Mouse (Mus musculus): Measurements from ENCODE around the gene Platr25. TPM values are rescaled to one million over a fixed set of nuclear protein-coding genes. Genes with fewer than 3 reads are reported as not detected.
A peak's percentile ranks its signal among the peaks of the same experiment; 100 is the strongest.
"Not testable (repeated sequence)": the region's sequence is repeated elsewhere in the genome, so short reads cannot be mapped to it uniquely, and the experiment has no call there.

Gene Platr25
- polyA plus RNA-seq, 1 experiment from 2014 or later, result 29.9 TPM

DNA sequence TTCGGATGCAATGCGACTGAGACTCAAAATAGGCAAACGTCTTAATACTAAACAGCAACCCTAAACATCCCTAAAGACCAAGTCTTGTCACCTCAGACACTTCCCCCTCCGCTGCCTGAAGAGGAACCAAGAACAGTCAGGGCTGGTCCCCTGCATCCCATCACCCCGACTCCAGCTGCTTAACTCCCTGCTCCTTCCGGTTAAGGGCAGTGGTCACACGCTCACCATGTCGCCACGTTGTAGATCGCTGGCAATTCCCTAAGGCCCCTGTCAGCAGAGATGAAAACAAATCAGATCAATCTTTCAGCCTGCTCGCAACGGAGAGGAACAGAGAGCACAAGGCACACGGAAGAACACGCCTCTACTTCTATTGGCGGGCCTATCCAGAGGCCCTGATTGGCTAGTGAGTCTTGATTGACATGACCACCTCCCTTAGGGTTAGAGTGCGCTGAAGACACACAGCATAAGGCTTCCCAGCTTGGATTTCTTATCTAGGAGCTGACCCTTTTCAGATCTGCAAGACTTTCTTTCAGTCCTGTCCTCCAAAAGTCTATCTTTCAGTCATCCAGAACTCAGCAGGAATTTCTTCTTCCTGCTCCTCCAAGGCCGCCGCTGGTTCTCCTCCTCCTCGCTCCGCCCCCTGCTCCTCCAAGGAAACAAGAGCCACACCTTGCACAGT, 75.8 kb downstream of the Platr25 start:
- not testable (repeated sequence) for H3K36me3 ChIP-seq (ENCODE audit: control insufficient read depth, insufficient read depth, low read length); H3K27me3 ChIP-seq (replicated peaks; ENCODE audit: control insufficient read depth, insufficient read depth, low read length); H3K9me3 ChIP-seq (ENCODE audit: control insufficient read depth, low read length); H3K4me1 ChIP-seq (ENCODE audit: control insufficient read depth, insufficient read depth, low read depth, low read length)
- Histone ChIP-seq H3K4me2 (ENCODE audit: low read length) (peak overlapping the region; percentile 57), H3K27ac (ENCODE audit: low read depth, low read length) (peak overlapping the region; percentile 48; the same call in 1 of the 2 replicates), H3K9ac (ENCODE audit: low read depth, low read length) (peak overlapping the region; percentile 59), H3K4me3 (ENCODE audit: low read length) (peak overlapping the region; percentile 50)
- WGBS, result 3% methylated on average over 15 of the region's 20 CpGs
- ATAC-seq, result peak; percentile 100

DNA sequence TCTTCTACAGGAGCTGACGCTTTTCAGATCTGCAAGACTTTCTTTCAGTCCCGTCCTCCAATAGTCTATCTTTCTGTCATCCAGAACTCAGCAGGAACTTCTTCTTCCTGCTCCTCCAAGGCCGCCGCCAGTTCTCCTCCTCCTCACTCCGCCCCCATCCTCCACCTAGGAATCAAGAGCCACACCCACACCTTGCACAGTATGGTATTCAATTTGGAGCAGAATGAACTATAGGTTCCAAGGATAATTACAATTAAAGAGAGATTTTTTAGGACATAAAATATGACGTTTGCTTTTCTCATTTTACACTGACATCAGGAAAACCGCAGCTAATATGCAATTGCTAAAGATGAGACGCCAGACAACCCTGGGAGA, 107.2 kb downstream of the Platr25 start:
- peak overlapping the region; percentile 66 for H3K9ac ChIP-seq (ENCODE audit: low read depth, low read length)
- H3K4me2 ChIP-seq (ENCODE audit: low read length), result peak overlapping the region; percentile 60
- peak overlapping the region; percentile 59; the same call in 1 of the 2 replicates for H3K27ac ChIP-seq (ENCODE audit: low read depth, low read length)
- H3K36me3 ChIP-seq (ENCODE audit: control insufficient read depth, insufficient read depth, low read length), result no peaks in the 10 kb centered on the region
- H3K27me3 ChIP-seq (replicated peaks; ENCODE audit: control insufficient read depth, insufficient read depth, low read length), result no peaks in the 10 kb centered on the region
- H3K4me1 ChIP-seq (ENCODE audit: control insufficient read depth, insufficient read depth, low read depth, low read length), result no peaks in the 10 kb centered on the region
- 18% methylated on average over 8 of the region's 8 CpGs for WGBS
- peak; percentile 95 for ATAC-seq
- peaks cover 4% of the 10 kb centered on the region for H3K9me3 ChIP-seq (ENCODE audit: control insufficient read depth, low read length)
- peak overlapping the region; percentile 52 for H3K4me3 ChIP-seq (ENCODE audit: low read length)

DNA sequence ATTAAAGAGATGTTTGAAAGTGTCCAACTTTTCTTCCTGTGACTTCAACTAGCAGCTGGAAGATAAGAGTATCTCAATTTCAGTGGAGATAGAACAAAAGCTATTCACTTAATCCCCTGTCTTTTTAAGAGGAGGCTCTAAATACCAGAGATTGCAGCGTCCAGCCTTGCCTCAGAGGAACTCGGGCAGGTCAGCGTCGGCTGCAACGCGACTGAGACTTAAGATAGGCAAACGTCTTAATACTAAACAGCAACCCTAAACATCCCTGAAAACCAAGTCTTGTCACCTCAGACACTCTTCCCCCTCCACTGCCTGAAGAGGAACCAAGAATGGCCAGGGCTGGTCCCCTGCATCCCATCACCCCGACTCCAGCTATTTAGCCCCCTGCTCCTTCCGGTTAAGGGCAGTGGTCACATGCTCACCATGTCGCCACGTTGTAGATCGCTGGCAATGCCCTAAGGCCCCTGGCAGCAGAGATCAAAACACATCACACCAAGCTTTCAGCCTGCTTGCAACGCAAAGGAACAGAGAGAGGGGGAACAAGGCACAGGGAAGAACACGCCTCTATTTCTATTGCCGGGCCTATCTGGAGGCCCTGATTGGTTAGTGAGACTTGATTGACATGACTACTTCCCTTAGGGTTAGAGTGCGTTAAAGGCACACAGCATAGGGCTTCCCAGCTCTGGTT, 107.7 kb downstream of the Platr25 start:
- peak overlapping the region; percentile 59; the same call in 1 of the 2 replicates for H3K27ac ChIP-seq (ENCODE audit: low read depth, low read length)
- H3K4me1 ChIP-seq (ENCODE audit: control insufficient read depth, insufficient read depth, low read depth, low read length); H3K27me3 ChIP-seq (replicated peaks; ENCODE audit: control insufficient read depth, insufficient read depth, low read length); H3K9me3 ChIP-seq (ENCODE audit: control insufficient read depth, low read length); H3K36me3 ChIP-seq (ENCODE audit: control insufficient read depth, insufficient read depth, low read length): not testable (repeated sequence)
- peak overlapping the region; percentile 52 for H3K4me3 ChIP-seq (ENCODE audit: low read length)
- peak overlapping the region; percentile 66 for H3K9ac ChIP-seq (ENCODE audit: low read depth, low read length)
- H3K4me2 ChIP-seq (ENCODE audit: low read length), result peak overlapping the region; percentile 60
- peak; percentile 100 for ATAC-seq
- 3% methylated on average over 16 of the region's 16 CpGs for WGBS

DNA sequence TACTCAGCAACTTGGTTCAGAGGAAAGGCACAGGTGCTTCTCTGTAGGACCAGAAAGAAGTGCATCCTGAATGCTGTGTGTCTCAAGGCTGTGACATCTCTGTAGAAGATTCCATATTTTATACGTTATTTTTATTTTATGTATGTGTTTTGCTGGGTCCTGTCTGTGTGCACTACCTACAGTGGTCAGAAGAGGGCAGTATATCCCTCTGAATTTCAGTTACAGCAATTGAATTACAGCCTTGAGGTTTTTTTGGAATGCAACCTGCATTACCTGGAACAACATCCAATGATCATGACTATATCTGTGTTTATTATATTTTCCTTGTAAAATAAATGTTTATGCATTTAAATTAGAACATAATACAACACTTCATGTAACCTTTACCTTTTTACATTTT, 133.4 kb downstream of the Platr25 start:
- not testable (repeated sequence) for H3K27ac ChIP-seq (ENCODE audit: low read depth, low read length); H3K36me3 ChIP-seq (ENCODE audit: control insufficient read depth, insufficient read depth, low read length); ATAC-seq; H3K4me1 ChIP-seq (ENCODE audit: control insufficient read depth, insufficient read depth, low read depth, low read length); H3K4me3 ChIP-seq (ENCODE audit: low read length); H3K4me2 ChIP-seq (ENCODE audit: low read length); H3K9ac ChIP-seq (ENCODE audit: low read depth, low read length); H3K27me3 ChIP-seq (replicated peaks; ENCODE audit: control insufficient read depth, insufficient read depth, low read length); H3K9me3 ChIP-seq (ENCODE audit: control insufficient read depth, low read length)
- 21% methylated on average over 1 of the region's 1 CpGs for WGBS

DNA sequence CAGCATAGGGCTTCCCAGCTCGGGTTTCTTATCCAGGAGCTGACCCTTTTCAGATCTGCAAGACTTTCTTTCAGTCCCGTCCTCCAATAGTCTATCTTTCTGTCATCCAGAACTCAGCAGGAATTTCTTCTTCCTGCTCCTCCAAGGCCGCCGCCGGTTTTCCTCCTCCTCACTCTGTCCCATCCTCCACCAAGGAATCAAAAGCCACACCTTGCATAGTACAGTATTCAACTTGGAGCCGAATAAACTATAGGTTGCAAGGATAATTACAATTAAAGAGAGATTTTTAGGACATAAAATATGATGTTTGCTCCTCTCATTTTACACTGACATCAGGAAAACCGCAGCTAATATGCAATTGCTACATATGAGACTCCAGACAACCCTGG, 136.2 kb downstream of the Platr25 start:
- Histone ChIP-seq H3K9ac (ENCODE audit: low read depth, low read length) (peak overlapping the region; percentile 57), H3K4me3 (ENCODE audit: low read length) (peak overlapping the region; percentile 43), H3K4me2 (ENCODE audit: low read length) (peak overlapping the region; percentile 51)
- WGBS, result 9% methylated on average over 7 of the region's 7 CpGs
- not testable (repeated sequence) for H3K27me3 ChIP-seq (replicated peaks; ENCODE audit: control insufficient read depth, insufficient read depth, low read length); H3K27ac ChIP-seq (ENCODE audit: low read depth, low read length); H3K4me1 ChIP-seq (ENCODE audit: control insufficient read depth, insufficient read depth, low read depth, low read length); H3K9me3 ChIP-seq (ENCODE audit: control insufficient read depth, low read length); H3K36me3 ChIP-seq (ENCODE audit: control insufficient read depth, insufficient read depth, low read length)
- peak; percentile 94 for ATAC-seq

DNA sequence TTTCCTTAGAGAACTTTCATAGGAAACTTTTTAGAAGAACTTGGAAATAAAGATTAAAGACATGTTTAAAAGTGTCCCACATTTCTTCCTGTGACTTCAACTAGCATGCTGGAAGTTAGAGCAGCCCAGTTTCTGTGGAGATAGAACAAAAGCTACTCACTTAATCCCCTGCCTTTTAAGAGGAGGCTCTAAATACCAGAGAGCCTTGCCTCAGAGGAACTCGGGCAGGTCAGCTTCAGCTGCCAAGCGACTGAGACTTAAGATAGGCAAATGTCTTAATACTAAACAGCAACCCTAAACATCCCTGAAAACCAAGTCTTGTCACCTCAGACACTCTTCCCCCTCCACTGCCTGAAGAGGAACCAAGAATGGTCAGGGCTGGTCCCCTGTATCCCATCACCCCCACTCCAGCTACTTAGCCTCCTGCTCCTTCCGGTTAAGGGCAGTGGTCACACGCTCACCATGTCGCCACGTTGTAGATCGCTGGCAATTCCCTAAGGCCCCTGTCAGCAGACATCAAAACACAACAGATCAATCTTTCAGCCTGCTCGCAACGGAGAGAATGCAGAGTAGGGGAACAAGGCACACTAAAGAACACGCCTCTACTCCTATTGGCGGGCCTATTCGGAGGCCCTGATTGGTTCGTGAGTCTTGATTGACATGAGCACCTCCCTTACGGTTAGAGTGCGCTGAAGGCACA, 136.8 kb downstream of the Platr25 start, which contains the start of gene 6720489N17Rik:
Gene 6720489N17Rik (minus strand): TSS at position 606 of the 700 bp plus-strand sequence.
- H3K36me3 ChIP-seq (ENCODE audit: control insufficient read depth, insufficient read depth, low read length); H3K9me3 ChIP-seq (ENCODE audit: control insufficient read depth, low read length); H3K27ac ChIP-seq (ENCODE audit: low read depth, low read length); H3K27me3 ChIP-seq (replicated peaks; ENCODE audit: control insufficient read depth, insufficient read depth, low read length); H3K4me1 ChIP-seq (ENCODE audit: control insufficient read depth, insufficient read depth, low read depth, low read length): not testable (repeated sequence)
- 2% methylated on average over 15 of the region's 15 CpGs for WGBS
- H3K4me2 ChIP-seq (ENCODE audit: low read length), result peak within 1 kb of the TSS; percentile 51
- ATAC-seq, result peak; percentile 100
- peak within 1 kb of the TSS; percentile 43 for H3K4me3 ChIP-seq (ENCODE audit: low read length)
- peak within 1 kb of the TSS; percentile 57 for H3K9ac ChIP-seq (ENCODE audit: low read depth, low read length)

MicroRNAs encoded within 50 kb of the gene (microRNA counts, 519-probe panel; counts per million panel counts)
- 786 counts per million, percentile 4 among the panel's probes with 10 or more counts for microRNA mmu-miR-713

Small RNA genes within 50 kb of the gene (microRNA-seq; reads per million reads assigned to microRNA genes)
- gene Gm24020 (not detected), gene Gm24588 (not detected), gene Mir713 (not detected)

Other genes with a start within 250 kb of the Platr25 start
- not detected in 2 replicates for gene Zfp935, start 202.2 kb downstream of the Platr25 start, polyA plus RNA-seq (2015; fragmentation: Nextera tagmentation; extraction: Ambion mirVana)
- 10.1 and 10.8 TPM in 2 replicates for gene Zfp934, start 189.5 kb downstream of the Platr25 start, polyA plus RNA-seq (2015; fragmentation: Nextera tagmentation; extraction: Ambion mirVana)
- 7.2 and 10.0 TPM in 2 replicates for gene 6720489N17Rik, start 136.5 kb downstream of the Platr25 start, polyA plus RNA-seq (2015; fragmentation: Nextera tagmentation; extraction: Ambion mirVana)
- 9.9 and 10.7 TPM in 2 replicates for gene Gm5141, start 25.1 kb upstream of the Platr25 start, polyA plus RNA-seq (2015; fragmentation: Nextera tagmentation; extraction: Ambion mirVana)
- 0.89 and 0.95 TPM in 2 replicates for gene Fbp2, start 97.7 kb upstream of the Platr25 start, polyA plus RNA-seq (2015; fragmentation: Nextera tagmentation; extraction: Ambion mirVana)
- gene Fbp1, start 127.6 kb upstream of the Platr25 start, polyA plus RNA-seq (2015; fragmentation: Nextera tagmentation; extraction: Ambion mirVana), result 0.55 and 0.68 TPM in 2 replicates
- 28.6 and 30.1 TPM in 2 replicates for gene 2010111I01Rik, start 204.2 kb upstream of the Platr25 start, polyA plus RNA-seq (2015; fragmentation: Nextera tagmentation; extraction: Ambion mirVana)